Mouse (Mus musculus) midbrain, embryonic 10.5 days (tissue): Measurements from ENCODE around the gene Ctnnal1. TPM values are rescaled to one million over a fixed set of nuclear protein-coding genes. Genes with fewer than 3 reads are reported as not detected.

ENCODE experiments used
- microRNA counts: library from miRNA; unstranded; fragments of <30 nt; microRNA quantifications from one replicate; lab custom pipeline; 2017
- microRNA-seq: library from miRNA; unstranded; fragments of <30 nt; microRNA quantifications from one replicate; pipeline ENCODE4, GENCODE M21; 2017
- polyA plus RNA-seq: library from polyadenylated mRNA; unstranded; fragments of >200 nt; fragmentation: Nextera tagmentation; extraction: Ambion mirVana; gene quantifications from 2 replicates; pipeline ENCODE4 v1.2.1, GENCODE M21; 2016

Ctnnal1 gene
- polyA plus RNA-seq, 1 experiment from 2014 or later: 29.6 TPM

MicroRNAs encoded within 50 kb of the gene (microRNA counts, 519-probe panel; counts per million panel counts)
- 4,941 counts per million, percentile 30 among the panel's probes with 10 or more counts for microRNA mmu-miR-32 (lab: Ali Mortazavi, UCI)

Small RNAs within 50 kb of the gene (microRNA-seq; reads per million reads assigned to microRNA genes)
- 425 reads per million, percentile 68 among the genes with 10 or more reads in this experiment for gene Mir32

Other genes with a start within 250 kb of the Ctnnal1 start
- not detected in 2 replicates for gene Gm26657, start 125.1 kb downstream of the Ctnnal1 start, polyA plus RNA-seq
- not detected in 2 replicates for gene Actl7b, start 123.7 kb downstream of the Ctnnal1 start, polyA plus RNA-seq
- gene Actl7a, start 121.8 kb downstream of the Ctnnal1 start, polyA plus RNA-seq: not detected in 2 replicates
- gene Elp1, start 62.9 kb downstream of the Ctnnal1 start, polyA plus RNA-seq: 80.1 and 87.7 TPM in 2 replicates
- 25.7 and 26.1 TPM in 2 replicates for gene Fam206a, start 62.8 kb downstream of the Ctnnal1 start, polyA plus RNA-seq
- 11.9 and 12.9 TPM in 2 replicates for gene Tmem245, start 82.2 kb upstream of the Ctnnal1 start, polyA plus RNA-seq
- gene Frrs1l, start 125.2 kb upstream of the Ctnnal1 start, polyA plus RNA-seq: 2.0 and 3.3 TPM in 2 replicates